Mouse (Mus musculus) yolk sac, embryonic 10.5 days (tissue): Measurements from ENCODE around the gene Gm49396.

ENCODE experiments used
- DNase-seq: peaks from one replicate; pipeline ENCODE4 v3.0.0-alpha.2; 2017; ENCODE audit warnings: low spot score

Gene Gm49396

GRCm38 (mm10) chr7:30552102-30553020 is 10.8 kb upstream of the Gm49396 start, which contains the start of the genes Hspb6 and Proser3:
Gene Hspb6, plus strand, starts transcription at chr7:30552178.
Gene Proser3, minus strand, starts transcription at chr7:30552299.
- DNase-seq = peak; percentile 99

- no peak for DNase-seq
Measured at GRCm38 (mm10) chr7:30553021-30553589, 10.0 kb upstream of the Gm49396 start.

GRCm38 (mm10) chr7:30553810-30554584 is 9.1 kb upstream of the Gm49396 start:
- no peak for DNase-seq

- no peak for DNase-seq
Measured at GRCm38 (mm10) chr7:30556894-30557536, 6.1 kb upstream of the Gm49396 start.

- no peak for DNase-seq
Measured at GRCm38 (mm10) chr7:30557901-30558514, 5.1 kb upstream of the Gm49396 start.

GRCm38 (mm10) chr7:30558656-30559442 is 4.3 kb upstream of the Gm49396 start:
- DNase-seq = no peak

GRCm38 (mm10) chr7:30559443-30559954 is 3.6 kb upstream of the Gm49396 start, which contains the start of gene Lin37:
Gene Lin37, minus strand, starts transcription at chr7:30559838.
- peak; percentile 98 for DNase-seq

- no peak for DNase-seq
Measured at GRCm38 (mm10) chr7:30560296-30560695, 2.8 kb upstream of the Gm49396 start.

- no peak for DNase-seq
Measured at GRCm38 (mm10) chr7:30562526-30563116, 523 bp upstream of the Gm49396 start.

- DNase-seq = no peak
Measured at GRCm38 (mm10) chr7:30563906-30564280, 749 bp downstream of the Gm49396 start.

GRCm38 (mm10) chr7:30564970-30565571 is 1.9 kb downstream of the Gm49396 start, which contains the start of gene Igflr1:
Gene Igflr1, plus strand, starts transcription at chr7:30565427.
- no peak for DNase-seq

- no peak for DNase-seq
Measured at GRCm38 (mm10) chr7:30566033-30566432, 2.9 kb downstream of the Gm49396 start.

GRCm38 (mm10) chr7:30567555-30567954 is 4.4 kb downstream of the Gm49396 start:
- no peak for DNase-seq

GRCm38 (mm10) chr7:30572389-30572788 is 9.2 kb downstream of the Gm49396 start:
- no peak for DNase-seq

- no peak for DNase-seq
Measured at GRCm38 (mm10) chr7:30572969-30573368, 9.8 kb downstream of the Gm49396 start.

- DNase-seq = no peak
Measured at GRCm38 (mm10) chr7:30579950-30580349, 16.8 kb downstream of the Gm49396 start.

GRCm38 (mm10) chr7:30581547-30581946 is 18.4 kb downstream of the Gm49396 start:
- DNase-seq = no peak

- DNase-seq = no peak
Measured at GRCm38 (mm10) chr7:30584339-30584738, 21.2 kb downstream of the Gm49396 start.

GRCm38 (mm10) chr7:30585170-30585569 is 22.0 kb downstream of the Gm49396 start:
- no peak for DNase-seq
